Mouse (Mus musculus) gonadal fat pad, adult 2 months (tissue): ENCODE results near the gene Srrm1. TPM values are rescaled to one million over a fixed set of nuclear protein-coding genes. Genes with fewer than 3 reads are reported as not detected.
A peak's percentile ranks its signal among the peaks of the same experiment; 100 is the strongest.

Experiments used
- DNase-seq: peaks from one replicate; pipeline ENCODE4 v3.0.0-alpha.2; 2012; ENCODE audit warnings: low read depth
- polyA plus RNA-seq: library from polyadenylated mRNA; depleted of rRNA; stranded (reverse); fragments of >200 nt; gene quantifications from 2 replicates; pipeline ENCODE4 v1.2.3, GENCODE M21; 2012; rRNA removed

Gene Srrm1
- polyA plus RNA-seq, 1 experiment, result 35.4 TPM

DNA sequence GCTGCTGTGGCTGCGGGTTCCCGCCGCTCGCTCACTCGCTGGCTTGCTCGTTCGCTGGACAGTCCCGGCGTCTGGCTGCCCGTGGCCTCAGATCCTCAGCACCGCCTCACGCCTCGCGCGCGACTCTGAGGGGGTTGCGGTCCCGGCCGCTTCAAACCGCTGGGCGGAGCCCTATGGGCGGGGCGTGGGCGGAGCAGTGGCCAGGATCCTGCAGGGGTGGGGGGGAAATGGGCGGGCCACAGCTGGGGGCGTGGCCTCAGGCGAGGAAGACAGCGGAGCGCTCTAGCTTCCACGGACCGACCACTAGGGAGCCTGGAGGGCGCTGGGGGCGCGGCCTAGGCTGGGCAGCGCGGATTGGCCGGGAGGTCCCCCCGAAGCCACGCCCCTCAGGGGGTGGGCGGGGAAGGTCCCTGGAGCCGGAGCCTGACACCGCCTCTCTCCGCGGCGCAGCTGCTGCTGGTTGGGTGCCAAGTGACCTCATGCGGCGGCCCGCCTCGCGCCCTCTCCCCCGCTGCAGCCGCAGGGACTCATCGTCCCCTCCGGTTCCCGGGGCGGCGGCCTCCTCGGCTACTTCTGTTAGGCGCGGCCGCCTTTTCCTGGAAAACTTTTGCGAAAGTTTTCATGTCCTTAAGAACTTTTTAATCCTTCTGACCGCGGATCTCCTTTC, 80.3 kb downstream of the Srrm1 start, which contains the start of gene Clic4:
TSS of gene Clic4 (minus strand) at position 175 of the 667 bp plus-strand sequence.
- DNase-seq, result peak; percentile 56

GRCm38 (mm10) chr4:135271881-135272616, 81.1 kb downstream of the Srrm1 start:
- DNase-seq, result no peak

DNA sequence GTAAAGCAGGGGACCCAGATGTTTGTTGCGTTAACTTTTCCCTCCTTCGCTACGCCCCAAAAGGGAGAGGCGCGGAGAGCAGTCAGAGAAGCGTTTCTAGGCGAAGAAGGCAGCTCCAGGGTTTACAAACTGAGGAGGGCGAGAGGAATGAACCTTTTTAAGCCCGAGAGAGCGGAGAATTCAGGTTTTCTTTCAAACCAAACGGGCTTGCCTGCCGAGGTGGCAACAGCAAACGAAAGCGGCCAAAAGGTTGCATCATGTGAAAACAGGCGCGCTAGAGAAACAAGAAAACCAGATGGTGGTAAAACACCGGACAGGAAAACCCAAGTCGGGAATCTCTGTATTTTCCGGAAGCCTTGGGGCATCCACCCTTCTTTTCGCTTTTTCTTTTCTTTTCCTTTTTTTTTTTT, 81.7 kb downstream of the Srrm1 start:
- no peak for DNase-seq

Other genes starting within 250 kb of the Srrm1 start
- gene Runx3, start 232.7 kb downstream of the Srrm1 start, polyA plus RNA-seq, result 0.22 and 0.58 TPM in 2 replicates
- gene Clic4, start 80.5 kb downstream of the Srrm1 start, polyA plus RNA-seq, result 81.5 and 90.5 TPM in 2 replicates
- gene Ncmap, start 44.9 kb upstream of the Srrm1 start, polyA plus RNA-seq, result 9.5 and 11.1 TPM in 2 replicates
- 11.4 and 14.1 TPM in 2 replicates for gene Rcan3, start 80.5 kb upstream of the Srrm1 start, polyA plus RNA-seq
- 0.49 and 0.90 TPM in 2 replicates for gene Stpg1, start 141.5 kb upstream of the Srrm1 start, polyA plus RNA-seq
- 11.7 and 14.2 TPM in 2 replicates for gene Nipal3, start 141.7 kb upstream of the Srrm1 start, polyA plus RNA-seq
- not detected in 2 replicates for gene Grhl3, start 220.3 kb upstream of the Srrm1 start, polyA plus RNA-seq